Mouse (Mus musculus): Measurements from ENCODE around the gene Magea10. TPM values are rescaled to one million over a fixed set of nuclear protein-coding genes. Genes with fewer than 3 reads are reported as not detected.

Gene Magea10
- not detected for polyA plus RNA-seq (2017; shearing (Covaris generic))

DNA sequence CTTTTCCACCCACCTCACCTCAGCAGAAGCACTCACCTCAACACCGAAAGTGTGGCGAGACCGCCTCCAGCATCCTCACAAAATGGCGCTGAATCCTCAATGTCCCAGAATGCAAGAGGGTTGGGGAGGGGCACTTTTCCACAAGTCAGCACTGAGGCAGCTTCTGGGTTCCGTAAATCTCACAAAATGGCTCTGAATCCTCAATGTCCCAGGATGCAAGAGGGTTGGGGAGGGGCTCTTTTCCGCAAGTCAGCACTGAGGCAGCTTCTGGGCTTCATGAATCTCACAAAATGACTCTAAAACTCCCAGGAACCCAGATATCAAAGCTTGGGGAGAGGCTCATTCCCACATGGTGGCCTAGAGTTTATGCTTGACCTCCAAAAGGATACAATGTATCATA, at the start of gene Magea10:
Gene Magea10 (minus strand): TSS at position 101 of the 400 bp plus-strand sequence.
- no peak for ATAC-seq

DNA sequence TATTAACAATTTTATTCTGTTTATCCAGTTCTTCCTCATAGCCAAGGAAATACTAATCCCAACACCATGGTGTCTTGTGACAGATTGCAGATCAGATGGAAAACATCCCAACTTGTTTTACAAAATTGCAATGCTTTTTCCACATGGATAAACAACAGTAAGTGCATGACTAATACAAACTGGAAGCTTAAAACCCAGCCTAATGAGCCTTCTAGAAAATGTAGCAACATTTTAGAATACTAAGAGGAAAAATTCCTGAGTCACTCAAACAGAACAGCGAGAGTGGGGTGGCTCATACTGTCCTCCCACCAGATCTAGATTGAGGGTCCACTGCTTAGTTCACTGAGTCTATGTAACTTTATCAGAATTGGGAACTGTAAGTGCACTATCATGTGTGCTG, 4.7 kb downstream of the Magea10 start:
- no peak for ATAC-seq

Other genes with a start within 250 kb of the Magea10 start
- gene Magea4, start 164.8 kb downstream of the Magea10 start, polyA plus RNA-seq (2017; shearing (Covaris generic)) = not detected
- gene Gabre, start 112.1 kb downstream of the Magea10 start, polyA plus RNA-seq (2017; shearing (Covaris generic)) = not detected